Mouse (Mus musculus) forebrain, embryonic 13.5 days (tissue): ENCODE results near the gene Kcnip1. TPM values are rescaled to one million over a fixed set of nuclear protein-coding genes. Genes with fewer than 3 reads are reported as not detected.
A peak's percentile ranks its signal among the peaks of the same experiment; 100 is the strongest.

Source experiments
- ATAC-seq: fragments of 200-750 bp; cut with Nextera tagmentation; 2 replicates; pipeline ENCODE4 v1.8.0; 2017
- H3K27ac ChIP-seq: fragments of 300-500 bp; sonication (generic); 2 replicates; pipeline ENCODE4 v1.5.1; 2015; ENCODE audit warnings: inconsistent platforms, mild to moderate bottlenecking, moderate library complexity
- H3K27me3 ChIP-seq: fragments of 300-500 bp; sonication (generic); 2 replicates; pipeline ENCODE4 v1.6.1; 2015; ENCODE audit warnings: mild to moderate bottlenecking, inconsistent platforms
- H3K36me3 ChIP-seq: fragments of 300-500 bp; sonication (generic); 2 replicates; pipeline ENCODE4 v1.6.1; 2015; ENCODE audit warnings: mild to moderate bottlenecking, inconsistent platforms; ENCODE audit not compliant: poor library complexity, severe bottlenecking
- H3K4me1 ChIP-seq: fragments of 300-500 bp; sonication (generic); 2 replicates; pipeline ENCODE4 v1.6.1; 2015; ENCODE audit warnings: inconsistent platforms
- H3K4me2 ChIP-seq: fragments of 300-500 bp; sonication (generic); 2 replicates; pipeline ENCODE4 v1.6.1; 2015; ENCODE audit warnings: inconsistent platforms, mild to moderate bottlenecking, moderate library complexity
- H3K4me3 ChIP-seq: fragments of 300-500 bp; sonication (generic); 2 replicates; pipeline ENCODE4 v1.5.1; 2015; ENCODE audit warnings: mild to moderate bottlenecking, inconsistent platforms
- H3K9ac ChIP-seq: fragments of 300-500 bp; sonication (generic); 2 replicates; pipeline ENCODE4 v1.6.1; 2015; ENCODE audit warnings: mild to moderate bottlenecking, inconsistent platforms
- H3K9me3 ChIP-seq: fragments of 300-500 bp; sonication (generic); replicated peaks from 2 replicates; pipeline ENCODE4 v1.6.1; 2016; ENCODE audit warnings: inconsistent platforms
- WGBS: fragments of 180-500 bp; shearing (Covaris S2); methylation state at CpG from one replicate; pipeline ENCODE4 v1.1.7; 2015; 5-methylcytosine and 5-hydroxymethylcytosine counted together
- polyA plus RNA-seq: library from polyadenylated mRNA; unstranded; fragments of >200 nt; fragmentation: Nextera tagmentation; extraction: Ambion mirVana; gene quantifications from 2 replicates; pipeline ENCODE4 v1.2.1, GENCODE M21; 2015

Gene Kcnip1
- polyA plus RNA-seq, 1 experiment from 2014 or later, result 29.9 TPM

DNA sequence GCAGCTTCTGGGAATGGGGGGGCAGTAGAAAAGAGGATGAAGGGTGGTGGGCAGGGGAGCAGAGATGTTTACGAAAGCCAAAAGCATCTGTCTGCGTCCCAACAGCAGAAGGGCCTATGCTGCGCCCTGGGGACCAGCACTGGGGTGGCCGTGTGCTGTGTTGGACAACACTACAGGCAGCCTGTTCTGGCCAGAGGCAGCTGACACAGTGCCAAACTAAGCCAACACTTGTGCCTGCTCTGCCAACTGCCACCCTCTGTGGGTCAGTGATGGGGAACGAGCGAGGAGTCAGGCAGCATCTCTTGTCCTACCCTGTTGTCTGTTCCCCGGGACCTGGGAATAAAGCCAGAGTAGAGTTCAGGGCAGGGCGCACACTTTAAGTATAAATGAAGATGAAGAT lies 260.6 kb downstream of the Kcnip1 start:
- Histone ChIP-seq H3K9ac (no peak overlapping the region), H3K27me3 (no peaks in the 10 kb centered on the region), H3K4me3 (no peak overlapping the region), H3K4me2 (no peak overlapping the region), H3K27ac (no peak overlapping the region), H3K36me3 (no peaks in the 10 kb centered on the region), H3K9me3 (no peaks in the 10 kb centered on the region), H3K4me1 (peaks cover 7% of the 10 kb centered on the region; the same call in 1 of the 2 replicates)
- no peak for ATAC-seq
- WGBS, result 89% methylated on average over 8 of the region's 8 CpGs

DNA sequence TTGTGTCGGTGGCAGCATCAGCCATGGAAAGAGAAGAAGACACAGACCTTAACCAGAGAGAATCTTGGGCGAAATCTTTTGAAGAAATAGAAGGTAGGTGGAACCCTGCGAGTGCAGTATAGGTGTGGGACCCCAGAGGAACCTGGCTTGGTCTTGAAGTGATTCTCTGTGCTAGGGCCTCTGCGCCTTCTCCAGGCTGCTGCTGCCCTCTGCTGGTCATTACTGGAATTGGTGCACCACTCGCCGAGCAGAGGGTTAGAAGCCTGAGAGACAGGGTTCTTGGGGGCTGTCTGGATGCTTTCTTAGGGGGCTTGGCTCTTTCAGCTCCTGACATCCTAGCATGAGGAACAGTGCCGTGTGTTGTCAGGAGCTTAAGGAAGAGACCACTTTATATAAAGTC lies 271.7 kb downstream of the Kcnip1 start:
- Histone ChIP-seq H3K36me3 (no peaks in the 10 kb centered on the region), H3K27me3 (no peaks in the 10 kb centered on the region), H3K27ac (no peak overlapping the region), H3K9me3 (no peaks in the 10 kb centered on the region), H3K9ac (no peak overlapping the region), H3K4me3 (no peak overlapping the region), H3K4me1 (no peaks in the 10 kb centered on the region), H3K4me2 (no peak overlapping the region)
- peak; percentile 70 for ATAC-seq
- 23% methylated on average over 7 of the region's 7 CpGs for WGBS

GRCm38 (mm10) chr11:33706777-33707176 lies 286.2 kb downstream of the Kcnip1 start:
- Histone ChIP-seq H3K27me3 (no peaks in the 10 kb centered on the region), H3K27ac (no peak overlapping the region), H3K9me3 (no peaks in the 10 kb centered on the region), H3K9ac (no peak overlapping the region), H3K4me2 (no peak overlapping the region), H3K4me3 (no peak overlapping the region), H3K36me3 (no peaks in the 10 kb centered on the region), H3K4me1 (no peaks in the 10 kb centered on the region)
- 36% methylated on average over 4 of the region's 4 CpGs for WGBS
- no peak for ATAC-seq

DNA sequence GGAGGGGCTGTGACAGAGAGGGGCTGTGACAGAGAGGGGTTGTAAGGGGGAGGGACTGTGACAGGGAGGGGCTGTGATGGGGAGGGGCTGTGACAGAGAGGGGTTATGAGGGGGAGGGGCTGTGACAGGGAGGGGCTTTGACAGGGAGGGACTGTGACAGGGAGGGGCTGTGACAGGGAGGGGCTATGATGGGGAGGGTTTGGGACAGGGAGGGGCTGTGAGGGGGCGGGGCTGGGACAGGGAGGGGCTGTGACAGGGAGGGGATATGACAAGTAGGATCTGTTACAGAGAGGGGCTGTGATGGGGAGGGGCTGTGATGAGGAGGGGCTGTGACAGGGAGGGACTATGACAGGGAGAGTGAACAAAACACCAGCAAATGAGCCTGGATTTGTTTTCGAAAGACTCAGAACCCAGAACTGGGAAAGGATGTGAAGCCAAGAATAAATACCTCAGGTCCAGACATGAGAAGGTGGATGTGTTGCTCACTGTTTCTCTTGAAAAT lies 290.9 kb downstream of the Kcnip1 start:
- Histone ChIP-seq H3K4me1 (no peaks in the 10 kb centered on the region), H3K4me2 (no peak overlapping the region), H3K36me3 (no peaks in the 10 kb centered on the region), H3K9me3 (no peaks in the 10 kb centered on the region), H3K27ac (no peak overlapping the region), H3K27me3 (no peaks in the 10 kb centered on the region; the same call in 1 of the 2 replicates), H3K4me3 (no peak overlapping the region), H3K9ac (no peak overlapping the region)
- ATAC-seq, result 0 out of 2 replicates have a peak, but pooled peaks have one; percentile 62
- WGBS, result 61% methylated on average over 2 of the region's 2 CpGs

- ATAC-seq, result no peak
- H3K4me3 ChIP-seq, result no peak overlapping the region
- no peaks in the 10 kb centered on the region; the same call in 1 of the 2 replicates for H3K27me3 ChIP-seq
- no peaks in the 10 kb centered on the region for H3K9me3 ChIP-seq
- H3K27ac ChIP-seq, result no peak overlapping the region
- no peak overlapping the region for H3K9ac ChIP-seq
- WGBS, result 77% methylated on average over 1 of the region's 1 CpGs
- H3K4me1 ChIP-seq, result no peaks in the 10 kb centered on the region
- H3K36me3 ChIP-seq, result no peaks in the 10 kb centered on the region
- H3K4me2 ChIP-seq, result no peak overlapping the region
Measured at GRCm38 (mm10) chr11:33701236-33701957, 291.6 kb downstream of the Kcnip1 start.

DNA sequence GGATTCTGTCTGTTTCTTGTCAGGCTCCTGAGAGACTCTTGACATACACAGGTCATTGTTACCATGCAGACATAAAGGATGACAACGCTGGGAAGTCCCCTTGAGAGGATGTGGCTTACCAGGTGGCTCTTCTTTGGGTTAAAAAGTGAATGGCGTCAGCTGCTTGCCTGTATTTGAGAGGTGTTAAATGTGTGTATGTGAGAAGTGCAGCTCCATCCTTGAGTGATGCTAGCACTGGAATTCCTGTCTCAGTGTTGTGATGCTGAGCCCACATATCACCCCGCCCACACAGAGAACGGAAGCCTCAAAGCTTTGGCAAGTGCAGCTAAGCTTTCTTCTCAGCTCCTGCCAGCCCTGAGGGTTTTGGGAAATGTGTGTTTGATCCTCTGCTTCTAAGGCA lies 292.2 kb downstream of the Kcnip1 start:
- ATAC-seq, result no peak
- H3K27me3 ChIP-seq, result no peaks in the 10 kb centered on the region; the same call in 1 of the 2 replicates
- WGBS, result 62% methylated on average over 4 of the region's 4 CpGs
- no peaks in the 10 kb centered on the region for H3K9me3 ChIP-seq
- H3K9ac ChIP-seq, result no peak overlapping the region
- H3K4me3 ChIP-seq, result no peak overlapping the region
- H3K27ac ChIP-seq, result no peak overlapping the region
- H3K36me3 ChIP-seq, result no peaks in the 10 kb centered on the region
- no peaks in the 10 kb centered on the region for H3K4me1 ChIP-seq
- no peak overlapping the region for H3K4me2 ChIP-seq

DNA sequence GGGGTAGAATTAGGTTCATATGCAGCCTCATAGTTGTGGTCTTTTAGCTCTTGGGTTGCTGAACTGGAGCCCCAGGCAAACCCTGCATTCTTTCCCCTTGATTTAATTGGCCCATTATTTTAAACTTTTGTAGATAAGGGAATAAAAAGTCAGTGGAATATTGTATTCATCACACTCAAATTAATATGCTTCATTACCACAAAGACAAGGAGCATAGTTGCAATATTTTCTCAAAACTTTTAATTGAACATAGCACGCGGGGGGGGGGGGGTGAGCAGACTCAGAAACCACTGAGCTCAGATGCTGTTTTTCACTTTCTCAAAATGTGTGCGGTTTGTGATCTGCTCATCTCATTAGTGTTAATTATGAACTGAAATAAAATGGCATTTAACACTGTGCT lies 302.8 kb downstream of the Kcnip1 start:
- H3K27ac ChIP-seq, result no peak overlapping the region
- H3K4me2 ChIP-seq, result no peak overlapping the region
- WGBS, result 83% methylated on average over 3 of the region's 3 CpGs
- no peak for ATAC-seq
- no peaks in the 10 kb centered on the region for H3K4me1 ChIP-seq
- no peak overlapping the region for H3K9ac ChIP-seq
- H3K36me3 ChIP-seq, result no peaks in the 10 kb centered on the region
- H3K4me3 ChIP-seq, result no peak overlapping the region
- peaks cover 43% of the 10 kb centered on the region for H3K27me3 ChIP-seq
- no peaks in the 10 kb centered on the region for H3K9me3 ChIP-seq

- H3K36me3 ChIP-seq, result no peaks in the 10 kb centered on the region
- no peaks in the 10 kb centered on the region for H3K4me1 ChIP-seq
- ATAC-seq, result no peak
- no peak overlapping the region for H3K9ac ChIP-seq
- WGBS, result 85% methylated on average over 3 of the region's 3 CpGs
- H3K4me3 ChIP-seq, result no peak overlapping the region
- H3K9me3 ChIP-seq, result no peaks in the 10 kb centered on the region
- H3K4me2 ChIP-seq, result no peak overlapping the region
- peaks cover 82% of the 10 kb centered on the region for H3K27me3 ChIP-seq
- no peak overlapping the region for H3K27ac ChIP-seq
Measured at GRCm38 (mm10) chr11:33685904-33686303, 307.0 kb downstream of the Kcnip1 start.

- H3K36me3 ChIP-seq, result no peaks in the 10 kb centered on the region
- H3K27me3 ChIP-seq, result peaks cover 65% of the 10 kb centered on the region
- H3K9me3 ChIP-seq, result no peaks in the 10 kb centered on the region
- H3K9ac ChIP-seq, result no peak overlapping the region
- under 1% methylated on average over 15 of the region's 15 CpGs for WGBS
- H3K27ac ChIP-seq, result no peak overlapping the region
- H3K4me1 ChIP-seq, result peaks cover 9% of the 10 kb centered on the region; the same call in 1 of the 2 replicates
- 0 out of 2 replicates have a peak overlapping the region, but pooled peaks have one; percentile 2 for H3K4me3 ChIP-seq
- no peak for ATAC-seq
- H3K4me2 ChIP-seq, result peak overlapping the region; percentile 24
Measured at GRCm38 (mm10) chr11:33680151-33680550, 312.8 kb downstream of the Kcnip1 start.

- peaks cover 12% of the 10 kb centered on the region for H3K4me1 ChIP-seq
- H3K4me2 ChIP-seq, result no peak overlapping the region
- H3K9ac ChIP-seq, result no peak overlapping the region
- no peak for ATAC-seq
- no peak overlapping the region for H3K4me3 ChIP-seq
- H3K27ac ChIP-seq, result no peak overlapping the region
- H3K27me3 ChIP-seq, result no peaks in the 10 kb centered on the region
- 58% methylated on average over 10 of the region's 10 CpGs for WGBS
- no peaks in the 10 kb centered on the region for H3K36me3 ChIP-seq
- no peaks in the 10 kb centered on the region for H3K9me3 ChIP-seq
Measured at GRCm38 (mm10) chr11:33670105-33670965, 322.6 kb downstream of the Kcnip1 start.

DNA sequence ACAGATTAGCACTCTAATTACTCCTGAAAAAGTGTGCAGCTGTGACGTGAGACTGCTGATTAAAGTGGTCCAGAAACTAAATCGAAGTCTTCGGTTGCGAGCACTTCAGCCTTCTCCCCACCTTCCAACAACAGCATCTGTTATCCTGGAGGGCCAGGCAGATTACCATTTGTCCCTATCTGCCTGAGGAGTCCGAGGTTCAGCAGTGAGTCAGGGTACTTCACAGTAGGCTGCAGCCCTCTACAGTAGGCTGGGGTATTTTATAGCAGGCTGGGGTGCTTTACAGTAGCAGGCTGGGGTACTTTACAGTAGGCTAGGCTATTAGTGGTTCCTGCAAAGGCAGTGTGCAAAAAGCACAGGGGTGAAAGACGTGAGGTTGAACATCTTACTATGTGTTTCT lies 324.6 kb downstream of the Kcnip1 start:
- Histone ChIP-seq H3K27me3 (no peaks in the 10 kb centered on the region), H3K9me3 (no peaks in the 10 kb centered on the region), H3K4me3 (no peak overlapping the region), H3K27ac (no peak overlapping the region), H3K4me2 (no peak overlapping the region), H3K36me3 (no peaks in the 10 kb centered on the region), H3K9ac (no peak overlapping the region), H3K4me1 (peaks cover 12% of the 10 kb centered on the region)
- peak; percentile 53; the same call in 1 of the 2 replicates for ATAC-seq
- WGBS, result 60% methylated on average over 6 of the region's 6 CpGs

DNA sequence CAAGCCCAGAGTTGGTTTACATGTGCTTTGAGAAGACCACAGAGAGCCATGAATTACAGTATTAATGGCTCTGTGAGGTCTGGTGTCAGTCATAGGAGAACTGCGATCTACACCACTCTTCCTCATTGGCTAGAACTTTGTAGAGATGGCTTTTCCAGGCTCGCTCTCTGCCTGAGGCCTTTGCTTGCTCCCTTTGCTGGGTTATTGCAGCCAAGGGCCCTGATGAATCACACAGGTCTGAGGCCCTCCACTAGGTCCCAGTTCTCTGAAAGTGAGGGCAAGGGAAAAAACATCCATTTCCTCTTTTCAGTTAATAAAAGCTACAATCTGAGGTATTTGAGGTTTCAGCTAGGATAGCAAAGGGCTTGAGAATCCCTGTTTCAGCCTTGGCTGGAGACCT lies 329.4 kb downstream of the Kcnip1 start:
- Histone ChIP-seq H3K27ac (no peak overlapping the region), H3K4me3 (no peak overlapping the region), H3K9ac (no peak overlapping the region), H3K4me1 (peaks cover 12% of the 10 kb centered on the region), H3K27me3 (no peaks in the 10 kb centered on the region), H3K9me3 (no peaks in the 10 kb centered on the region), H3K4me2 (no peak overlapping the region), H3K36me3 (no peaks in the 10 kb centered on the region)
- no peak for ATAC-seq
- WGBS, result 93% methylated on average over 2 of the region's 2 CpGs
